Mouse (Mus musculus) neural tube, embryonic 12.5 days (tissue): ENCODE measurements at regions not wholly inside any gene's neighbourhood (a gene's known extent, or its start where the extent isn't known, plus 50 kb on each side); places are given as distances from the start of the nearest gene placed in this dataset.
A peak's percentile ranks its signal among the peaks of the same experiment; 100 is the strongest.
"Not testable (repeated sequence)": the region's sequence is repeated elsewhere in the genome, so short reads cannot be mapped to it uniquely, and the experiment has no call there.

Experiments
- ATAC-seq: fragments of 200-750 bp; cut with Nextera tagmentation; 2 replicates; pipeline ENCODE4 v1.8.0; 2017; ENCODE audit warnings: low read depth, mild to moderate bottlenecking, moderate TSS enrichment, moderate library complexity; ENCODE audit not compliant: low FRiP score
- H3K27ac ChIP-seq: fragments of 300-500 bp; sonication (generic); 2 replicates; pipeline ENCODE4 v1.5.1; 2016
- H3K27me3 ChIP-seq: fragments of 300-500 bp; sonication (generic); replicated peaks from 2 replicates; pipeline ENCODE4 v1.6.1; 2016; ENCODE audit warnings: mild to moderate bottlenecking
- H3K36me3 ChIP-seq: fragments of 300-500 bp; sonication (generic); 2 replicates; pipeline ENCODE4 v1.6.1; 2016; ENCODE audit warnings: mild to moderate bottlenecking
- H3K4me1 ChIP-seq: fragments of 300-500 bp; sonication (generic); 2 replicates; pipeline ENCODE4 v1.6.1; 2016
- H3K4me2 ChIP-seq: fragments of 300-500 bp; sonication (generic); replicated peaks from 2 replicates; pipeline ENCODE4 v1.6.1; 2016; ENCODE audit warnings: mild to moderate bottlenecking
- H3K4me3 ChIP-seq: fragments of 300-500 bp; sonication (generic); 2 replicates; pipeline ENCODE4 v1.5.1; 2016
- H3K9ac ChIP-seq: fragments of 300-500 bp; sonication (generic); 2 replicates; pipeline ENCODE4 v1.6.1; 2016; ENCODE audit warnings: mild to moderate bottlenecking
- H3K9me3 ChIP-seq: fragments of 300-500 bp; sonication (generic); 2 replicates; pipeline ENCODE4 v1.6.1; 2016; ENCODE audit warnings: mild to moderate bottlenecking
- WGBS: fragments of 180-500 bp; shearing (Covaris S2); methylation state at CpG from one replicate; pipeline ENCODE4 v1.1.7; 2016; 5-methylcytosine and 5-hydroxymethylcytosine counted together

DNA sequence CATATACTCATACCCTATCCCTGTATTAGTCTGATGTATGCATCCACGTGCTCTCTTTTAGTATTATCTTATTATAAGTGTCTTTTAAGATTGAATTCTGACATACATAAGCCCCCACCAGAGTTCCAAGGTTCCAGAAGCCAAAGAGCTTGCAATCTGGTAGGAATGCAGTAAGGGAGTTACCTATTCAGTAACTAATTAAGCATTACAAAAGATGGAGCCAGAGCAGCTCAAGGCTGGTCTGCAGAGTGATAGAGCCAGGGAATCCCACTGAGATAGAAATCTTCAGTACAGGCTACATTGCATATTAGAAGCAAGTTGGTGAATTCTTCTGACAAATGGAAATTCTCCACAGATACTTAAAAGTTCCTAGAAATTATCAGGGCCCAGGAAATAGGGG, 790.7 kb downstream of the Prdm13 start:
- H3K27me3 ChIP-seq, ATAC-seq, H3K9me3 ChIP-seq, H3K4me1 ChIP-seq, H3K4me2 ChIP-seq, H3K27ac ChIP-seq, H3K9ac ChIP-seq, H3K36me3 ChIP-seq, H3K4me3 ChIP-seq: not testable (repeated sequence)
- 23% methylated on average over 1 of the region's 1 CpGs for WGBS

- no peaks in the 10 kb centered on the region for H3K36me3 ChIP-seq
- H3K9me3 ChIP-seq = no peaks in the 10 kb centered on the region
- ATAC-seq = no peak
- 75% methylated on average over 1 of the region's 1 CpGs for WGBS
- no peaks in the 10 kb centered on the region for H3K4me1 ChIP-seq
- H3K27me3 ChIP-seq = no peaks in the 10 kb centered on the region
- H3K4me3 ChIP-seq = no peak overlapping the region
- no peak overlapping the region for H3K4me2 ChIP-seq
- no peak overlapping the region for H3K9ac ChIP-seq
- H3K27ac ChIP-seq = no peak overlapping the region
Observed at GRCm38 (mm10) chr4:20893872-20894271, 791.9 kb downstream of the Prdm13 start.

DNA sequence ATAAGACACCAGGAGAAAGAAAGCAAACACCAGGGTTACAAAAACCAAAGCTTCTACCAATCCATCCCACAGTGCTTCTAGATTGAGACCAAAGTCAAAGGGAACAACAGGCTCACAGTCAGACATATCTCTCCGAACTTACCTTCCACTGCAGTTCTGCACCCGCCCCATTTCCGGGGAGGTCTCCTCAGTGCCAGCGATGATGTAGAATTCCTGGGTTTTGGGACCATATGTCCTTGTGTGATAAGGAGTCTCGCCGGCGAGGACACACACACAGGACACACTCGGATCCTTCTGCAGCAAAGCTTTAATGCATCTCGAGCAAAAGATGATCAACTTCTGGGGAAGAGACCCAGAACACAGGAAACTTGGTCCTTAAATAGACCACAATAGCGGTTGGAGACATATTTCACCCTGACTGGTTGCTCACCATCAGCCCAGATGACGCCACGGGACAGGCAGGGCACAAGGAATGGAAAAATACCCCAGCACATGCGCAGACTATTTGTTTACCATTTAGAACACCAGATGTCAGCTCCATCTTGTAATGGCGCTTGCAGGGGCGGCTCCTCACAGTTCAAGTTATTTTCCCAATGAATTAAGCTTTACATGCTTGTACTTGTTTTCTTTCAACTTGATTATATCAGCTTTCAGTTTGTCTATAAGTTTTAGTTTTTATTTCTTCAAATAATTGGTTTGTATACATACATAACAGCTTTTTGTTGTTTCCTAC, 824.9 kb downstream of the Prdm13 start:
- no peak for ATAC-seq
- H3K4me2 ChIP-seq = no peak overlapping the region
- H3K27me3 ChIP-seq = no peaks in the 10 kb centered on the region
- whole genome bisulfite sequencing = 96% methylated on average over 15 of the region's 15 CpGs
- H3K9me3 ChIP-seq = no peaks in the 10 kb centered on the region
- H3K9ac ChIP-seq = no peak overlapping the region
- no peak overlapping the region for H3K27ac ChIP-seq
- H3K4me1 ChIP-seq = no peaks in the 10 kb centered on the region
- no peaks in the 10 kb centered on the region for H3K36me3 ChIP-seq
- H3K4me3 ChIP-seq = no peak overlapping the region

GRCm38 (mm10) chr4:20860066-20860465, 825.7 kb downstream of the Prdm13 start:
- H3K9me3 ChIP-seq, H3K4me2 ChIP-seq, H3K9ac ChIP-seq, H3K36me3 ChIP-seq, H3K4me1 ChIP-seq, H3K27me3 ChIP-seq, ATAC-seq, H3K4me3 ChIP-seq, H3K27ac ChIP-seq: not testable (repeated sequence)
- WGBS = 86% methylated on average over 8 of the region's 8 CpGs

DNA sequence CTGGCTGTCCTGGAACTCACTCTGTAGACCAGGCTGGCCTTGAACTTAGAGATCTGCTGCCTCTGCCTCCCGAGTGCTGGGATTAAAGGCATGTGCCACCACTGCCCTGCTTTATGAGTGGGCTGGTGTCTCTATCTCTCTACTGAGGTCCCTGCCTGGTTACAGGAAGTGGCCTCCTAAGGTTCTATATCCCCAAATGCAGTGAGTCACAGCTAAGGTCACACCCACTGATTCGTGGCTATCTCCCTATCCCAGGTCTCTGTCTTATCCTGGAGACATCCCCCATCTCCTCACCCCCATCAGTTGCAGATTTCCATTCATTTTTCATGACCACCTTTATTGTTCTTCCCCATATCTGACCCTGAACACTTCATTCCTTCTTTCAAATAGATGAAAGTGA, 837.3 kb downstream of the Prdm13 start:
- H3K4me1 ChIP-seq = no peaks in the 10 kb centered on the region
- H3K4me2 ChIP-seq = no peak overlapping the region
- H3K4me3 ChIP-seq = no peak overlapping the region
- H3K36me3 ChIP-seq = no peaks in the 10 kb centered on the region
- H3K27ac ChIP-seq = no peak overlapping the region
- ATAC-seq = no peak
- WGBS = 73% methylated on average over 2 of the region's 2 CpGs
- H3K9ac ChIP-seq = no peak overlapping the region
- H3K9me3 ChIP-seq = no peaks in the 10 kb centered on the region
- no peaks in the 10 kb centered on the region for H3K27me3 ChIP-seq

- Histone ChIP-seq H3K27ac (no peak overlapping the region), H3K4me2 (no peak overlapping the region), H3K4me1 (no peaks in the 10 kb centered on the region), H3K9me3 (no peaks in the 10 kb centered on the region), H3K36me3 (no peaks in the 10 kb centered on the region), H3K4me3 (no peak overlapping the region), H3K27me3 (no peaks in the 10 kb centered on the region), H3K9ac (no peak overlapping the region)
- ATAC-seq = 0 out of 2 replicates have a peak, but pooled peaks have one; percentile 25
- 82% methylated on average over 3 of the region's 3 CpGs for WGBS
Observed at GRCm38 (mm10) chr4:20844570-20844969, 841.2 kb downstream of the Prdm13 start.
